Mouse (Mus musculus): ENCODE measurements around the gene Acot12.
"Not testable (repeated sequence)": the region's sequence is repeated elsewhere in the genome, so short reads cannot be mapped to it uniquely, and the experiment has no call there.

The Acot12 gene

DNA sequence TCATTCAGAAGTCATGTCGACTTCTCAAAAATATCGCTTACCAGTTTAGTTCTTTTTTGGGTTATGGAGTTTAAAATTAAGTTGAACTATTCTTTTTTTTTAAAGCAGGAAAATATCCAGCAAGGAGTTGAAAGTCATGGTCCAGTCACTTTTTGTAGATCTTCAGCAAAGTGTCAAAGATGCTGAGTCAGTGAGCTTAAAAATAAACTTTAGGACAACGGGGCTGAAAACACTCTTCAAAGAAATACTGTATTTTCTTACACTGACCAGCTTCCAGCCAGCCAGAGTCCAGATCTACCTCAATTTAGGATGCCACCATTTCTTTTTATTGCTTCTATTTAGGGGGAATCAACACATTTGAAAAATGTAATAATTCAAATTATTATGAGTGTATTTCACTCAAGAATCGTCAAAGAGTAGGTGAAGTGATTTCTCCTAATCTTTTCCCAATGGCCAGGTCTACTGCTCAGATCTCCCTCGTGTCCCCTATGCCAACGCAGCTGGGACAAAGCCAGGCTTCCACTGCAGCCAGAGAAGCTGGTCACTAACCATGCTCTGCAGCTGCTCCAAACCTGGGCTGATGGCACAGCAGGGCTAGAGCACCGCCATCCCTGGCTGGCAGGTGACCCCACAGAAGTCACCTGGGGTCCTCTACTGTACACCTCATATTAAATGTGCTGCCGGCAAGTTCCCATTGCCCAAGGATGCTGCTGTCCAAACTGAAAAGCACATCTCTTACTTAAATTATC is 19.2 kb downstream of the Acot12 start:
- no peak for DNase-seq (ENCODE audit: low read depth)

DNA sequence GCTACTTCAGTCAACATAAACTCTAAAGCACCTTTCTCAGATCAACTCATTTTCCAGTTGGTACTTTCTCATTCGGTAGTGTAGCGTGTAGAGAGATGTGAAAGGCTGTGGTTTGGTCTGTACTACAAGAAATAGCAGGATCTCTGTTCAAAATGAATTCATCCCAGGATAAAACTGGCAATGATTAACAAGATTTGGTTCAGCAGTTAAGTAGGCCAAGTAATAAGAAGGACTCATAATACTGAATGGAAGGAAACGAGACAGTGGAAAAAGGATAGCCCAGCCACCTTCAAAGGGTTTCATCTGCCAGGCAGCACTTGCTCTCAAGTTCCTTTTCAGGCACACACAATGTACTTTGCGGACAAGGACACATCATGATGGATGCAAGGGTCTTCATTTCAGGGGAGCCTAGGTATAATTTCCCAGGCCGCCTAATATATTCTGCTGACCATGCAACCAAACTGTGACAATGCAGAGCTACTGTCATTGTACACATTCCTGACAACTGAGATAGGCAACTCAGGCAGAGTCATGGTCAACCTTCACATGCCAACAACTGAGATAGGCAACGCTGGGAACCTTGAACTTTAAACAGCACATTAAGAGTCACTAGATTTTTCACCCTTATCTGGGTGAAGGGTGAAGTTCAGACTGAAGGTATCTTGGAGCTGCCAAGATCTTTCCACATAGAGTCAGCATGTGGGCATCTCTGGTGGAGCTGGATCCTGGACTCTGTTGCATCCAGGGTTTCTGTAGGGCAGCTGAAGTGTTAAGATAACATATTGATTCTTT is 20.5 kb downstream of the Acot12 start:
- DNase-seq (ENCODE audit: low read depth), result no peak

DNA sequence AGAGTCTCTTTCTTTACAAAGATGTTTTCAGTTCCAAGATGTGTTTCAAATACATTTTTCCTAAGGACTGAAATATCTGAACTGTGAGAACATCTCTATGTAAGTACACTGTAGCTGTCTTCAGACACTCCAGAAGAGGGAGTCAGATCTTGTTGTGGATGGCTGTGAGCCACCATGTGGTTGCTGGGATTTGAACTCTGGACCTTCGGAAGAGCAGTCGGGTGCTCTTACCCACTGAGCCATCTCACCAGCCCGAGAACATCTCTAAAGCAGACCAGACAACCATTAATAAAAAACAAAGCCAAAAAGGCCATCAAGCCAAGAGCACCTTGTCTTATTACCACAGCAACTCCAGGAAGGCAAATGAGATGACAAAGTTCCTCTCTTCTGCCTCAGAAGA is 22.3 kb downstream of the Acot12 start:
- not testable (repeated sequence) for DNase-seq (ENCODE audit: low read depth)

DNA sequence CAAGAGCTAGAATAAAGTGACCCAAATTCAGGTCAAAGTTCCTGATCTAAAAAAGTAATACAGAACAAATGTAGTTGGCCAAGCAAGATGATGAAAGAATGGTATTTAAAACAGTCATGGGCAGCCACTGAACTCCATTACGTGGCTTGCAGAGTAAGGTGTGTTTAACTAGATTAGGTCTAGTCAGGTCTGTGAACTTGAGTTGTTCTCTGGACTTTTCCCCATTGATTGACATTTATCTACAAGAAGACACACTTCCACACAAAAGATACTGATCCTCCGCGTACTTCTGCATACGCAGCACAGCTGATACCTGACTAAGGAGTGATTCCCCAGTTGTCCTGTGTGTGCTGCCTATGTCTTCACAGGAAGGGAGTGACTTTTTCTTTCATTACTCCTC is 24.3 kb downstream of the Acot12 start:
- no peak for DNase-seq (ENCODE audit: low read depth)

DNA sequence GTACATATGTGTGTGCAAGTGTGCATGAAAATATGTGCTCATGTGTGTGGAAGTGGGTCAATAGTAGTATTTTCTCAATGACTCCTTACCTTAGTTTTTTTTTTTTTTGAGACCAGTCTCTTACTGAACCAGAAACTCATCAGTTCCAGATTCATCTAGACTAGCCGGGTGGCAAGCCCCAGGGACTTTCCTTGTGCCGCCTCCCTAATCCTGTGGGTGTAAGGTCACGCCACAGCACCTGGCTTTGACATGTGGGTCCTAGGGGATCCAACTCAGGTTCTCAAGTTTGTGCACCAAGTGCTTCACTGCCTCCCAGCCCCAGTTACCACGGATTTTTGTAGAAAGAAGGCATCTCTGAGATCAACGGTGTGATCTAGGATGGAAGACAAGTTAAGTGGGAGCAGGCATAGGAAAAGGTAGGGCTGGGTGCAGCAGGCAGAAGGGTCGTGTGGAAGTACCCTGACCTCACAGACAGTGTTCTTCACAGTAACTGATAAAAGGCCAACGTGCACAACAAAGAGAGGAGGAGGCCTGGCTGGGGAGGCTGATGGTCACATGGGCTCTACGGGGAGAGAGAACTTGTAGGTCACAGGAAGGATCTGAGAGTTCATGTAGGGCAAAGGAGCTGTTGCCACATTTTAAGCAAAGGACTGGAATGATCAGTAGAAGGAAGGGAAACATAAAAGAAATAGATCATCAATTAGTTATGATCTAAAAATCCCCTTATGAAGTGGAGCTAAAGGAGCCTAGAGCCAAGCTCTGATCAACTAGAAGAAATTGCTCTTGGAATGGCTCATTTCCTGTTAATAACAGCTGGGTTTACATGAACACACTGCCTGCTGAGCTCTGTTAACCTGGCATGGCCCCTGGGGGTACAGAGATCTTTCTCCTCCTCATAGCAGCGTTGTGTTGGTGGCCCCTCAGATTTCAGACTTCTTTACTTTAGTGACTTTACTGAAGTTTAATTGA is 27.7 kb downstream of the Acot12 start:
- no peak for DNase-seq (ENCODE audit: low read depth)

DNA sequence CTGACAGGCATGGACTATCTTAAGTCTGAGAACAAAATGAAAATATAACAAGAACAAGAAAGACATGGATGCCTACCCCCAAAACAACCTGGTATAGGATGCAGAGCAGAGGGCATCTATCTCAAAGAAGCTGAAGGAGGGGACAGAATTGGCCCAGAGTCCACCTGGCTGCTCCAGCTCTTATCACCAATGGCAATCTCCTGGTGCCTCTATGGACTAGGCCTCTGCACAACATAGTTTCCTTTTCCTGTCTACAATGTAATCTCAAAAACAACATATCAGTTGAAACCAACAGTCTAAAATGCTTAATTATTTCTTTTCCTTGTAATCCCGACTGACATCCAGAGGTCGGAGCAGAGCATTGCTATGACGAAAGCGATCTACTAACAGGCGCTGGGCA is 36.8 kb downstream of the Acot12 start:
- no peak for DNase-seq (ENCODE audit: low read depth)

DNA sequence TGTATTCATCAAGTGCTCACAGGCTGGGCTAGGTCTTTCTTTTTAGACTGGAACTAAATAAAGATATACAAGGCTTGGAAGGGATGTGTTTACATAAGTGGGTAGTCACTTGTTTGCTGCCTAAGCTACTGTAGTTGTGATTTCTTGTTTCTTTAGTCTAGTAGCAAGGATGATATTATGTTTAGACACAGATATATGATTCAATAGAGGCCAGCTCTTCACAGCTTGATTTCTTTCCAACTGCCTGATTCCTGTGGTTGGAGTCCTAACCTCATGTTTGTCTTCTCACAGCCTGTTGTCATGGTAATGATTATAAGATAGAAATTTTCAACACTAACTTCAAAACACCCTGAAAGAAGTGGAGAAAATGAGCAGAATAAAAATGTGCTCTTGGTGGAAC is 38.6 kb downstream of the Acot12 start:
- peak; percentile 15 for DNase-seq (ENCODE audit: low read depth)

DNA sequence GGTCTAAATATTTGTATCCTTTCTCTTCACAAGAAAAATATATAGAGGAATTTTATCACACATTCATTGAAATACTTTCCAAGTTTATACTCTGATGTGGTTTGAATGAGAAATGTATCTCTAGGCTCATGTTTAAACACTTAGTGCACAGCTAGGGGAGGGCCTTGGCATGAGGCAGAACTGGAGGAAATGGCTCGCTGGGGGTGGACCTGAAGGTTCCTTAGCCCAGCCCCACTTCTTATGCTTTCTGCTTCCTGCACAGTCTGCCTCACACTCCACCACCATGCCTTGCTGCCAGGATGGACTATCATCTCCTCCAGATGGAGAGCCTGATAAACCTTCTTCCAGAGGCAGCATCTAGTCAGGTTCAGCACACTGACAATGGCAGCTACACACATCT is 50.7 kb downstream of the Acot12 start:
- peak; percentile 24 for DNase-seq (ENCODE audit: low read depth)

DNA sequence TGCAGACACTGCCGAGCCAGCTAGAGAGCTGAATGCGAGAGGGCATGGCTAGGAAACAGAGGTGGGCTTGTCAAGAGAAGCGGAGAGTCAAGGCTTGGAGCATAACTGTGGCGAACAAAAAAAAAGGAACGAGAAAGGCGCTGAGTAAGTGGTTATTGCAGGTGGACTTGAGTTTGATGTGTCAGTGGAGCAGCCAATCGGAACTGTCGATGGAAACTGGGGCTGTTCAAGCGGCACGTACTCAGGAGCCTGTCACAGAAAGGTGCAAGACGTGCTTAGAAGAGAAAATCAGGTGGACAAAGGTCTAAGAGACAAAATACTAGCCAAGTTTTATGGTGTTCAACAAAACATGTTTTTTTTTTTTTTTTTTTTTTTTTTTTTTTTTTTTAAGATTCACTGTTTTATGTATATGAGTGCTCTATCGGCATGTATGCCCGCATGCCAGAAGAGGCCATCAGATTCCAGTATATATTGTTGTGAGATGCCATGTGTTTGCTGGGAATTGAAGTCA is 53.7 kb downstream of the Acot12 start:
- no peak for DNase-seq (ENCODE audit: low read depth)

DNA sequence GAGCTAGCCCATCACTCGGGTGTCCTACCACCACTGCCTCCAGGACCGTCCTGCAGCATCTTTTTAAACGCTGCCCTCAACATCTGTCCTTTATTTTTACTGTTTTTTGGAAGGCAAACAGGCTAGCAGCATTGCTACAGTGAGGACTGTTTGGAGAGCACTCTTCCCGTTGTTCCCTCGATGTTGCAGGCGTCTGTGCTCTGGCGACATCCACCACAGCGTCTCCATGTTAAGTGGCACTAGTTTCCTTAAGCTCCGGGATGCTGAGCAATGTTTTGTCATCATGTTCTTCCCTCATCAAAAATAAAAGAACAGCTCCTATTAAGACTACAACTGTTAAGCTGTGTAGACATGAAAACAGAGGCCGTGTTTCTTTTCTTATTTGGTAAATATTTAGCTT is 54.3 kb downstream of the Acot12 start:
- DNase-seq (ENCODE audit: low read depth), result no peak

DNA sequence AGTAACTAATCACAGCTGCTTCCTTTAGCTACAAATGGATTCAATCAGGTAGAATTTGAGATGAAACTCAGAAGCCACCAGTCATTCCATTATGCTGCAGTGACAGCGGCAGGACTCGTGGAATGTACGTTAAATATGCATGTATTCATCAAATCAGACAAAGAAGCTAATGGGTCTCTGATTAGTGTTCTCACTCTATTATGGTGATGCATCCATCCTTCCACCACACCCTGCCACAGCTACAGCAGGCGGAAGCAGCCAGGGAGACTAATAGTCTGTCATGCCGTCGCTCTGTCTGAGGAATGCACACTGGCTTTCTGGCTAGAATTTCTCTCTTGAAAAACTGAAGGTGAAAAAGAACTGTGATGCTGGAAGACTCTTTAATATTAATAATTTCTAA is 54.7 kb downstream of the Acot12 start:
- DNase-seq (ENCODE audit: low read depth), result no peak

DNA sequence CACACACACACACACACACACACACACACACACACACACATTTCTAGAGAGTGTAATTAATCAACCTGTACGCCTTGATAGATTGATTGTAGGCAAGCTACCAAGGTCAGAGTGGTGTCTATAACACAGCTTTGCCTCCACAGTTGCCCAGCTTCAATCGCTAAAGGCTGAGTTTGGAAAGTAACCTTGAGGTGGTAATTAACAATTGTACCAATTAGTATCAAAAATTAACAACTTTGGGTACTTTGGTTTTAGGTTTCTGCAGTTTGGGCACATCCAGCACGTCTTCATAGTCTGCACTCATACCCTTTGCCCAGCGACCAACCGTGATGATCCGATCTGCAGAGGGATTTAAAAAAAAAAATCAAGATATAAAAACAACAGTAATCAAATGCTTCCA is 55.6 kb downstream of the Acot12 start:
- DNase-seq (ENCODE audit: low read depth), result no peak

DNA sequence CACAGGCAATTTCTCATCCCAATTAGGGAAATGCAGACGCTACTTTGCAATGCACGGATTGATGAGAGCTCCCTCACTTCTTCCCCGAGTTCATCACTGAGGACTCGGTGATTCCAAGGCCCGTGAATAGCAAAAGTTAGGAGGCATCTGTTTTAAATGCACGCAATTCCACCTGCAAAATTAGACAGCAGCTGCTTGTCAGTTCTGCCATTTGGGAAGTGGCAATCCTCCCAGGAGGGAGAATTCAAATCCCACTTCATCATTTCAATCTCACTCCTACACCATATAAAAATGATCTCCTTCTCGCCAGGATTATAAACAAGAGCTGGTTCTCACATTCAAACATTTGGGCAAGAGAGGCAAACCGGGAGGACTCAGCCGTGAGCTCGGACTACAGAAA is 56.1 kb downstream of the Acot12 start:
- DNase-seq (ENCODE audit: low read depth), result no peak

DNA sequence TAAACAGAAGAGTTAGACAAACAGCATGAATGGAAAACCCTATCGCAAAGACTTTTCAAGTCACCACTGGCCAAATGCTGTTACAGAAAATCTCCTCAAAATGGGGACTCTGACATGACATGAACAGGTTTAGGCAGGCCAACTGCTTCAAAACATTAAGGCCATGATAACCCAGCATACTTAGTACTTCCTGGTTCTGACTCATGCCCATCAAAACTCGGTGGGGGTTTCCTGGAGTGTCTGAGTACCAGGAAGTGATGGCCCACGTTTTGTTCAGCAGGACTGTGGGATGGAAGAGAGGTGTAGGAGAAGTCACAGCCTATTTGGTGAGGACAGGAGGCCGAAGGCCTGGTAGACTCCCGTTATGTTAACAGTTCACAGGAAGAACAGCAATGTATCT is 60.4 kb downstream of the Acot12 start:
- peak; percentile 63 for DNase-seq (ENCODE audit: low read depth)

DNA sequence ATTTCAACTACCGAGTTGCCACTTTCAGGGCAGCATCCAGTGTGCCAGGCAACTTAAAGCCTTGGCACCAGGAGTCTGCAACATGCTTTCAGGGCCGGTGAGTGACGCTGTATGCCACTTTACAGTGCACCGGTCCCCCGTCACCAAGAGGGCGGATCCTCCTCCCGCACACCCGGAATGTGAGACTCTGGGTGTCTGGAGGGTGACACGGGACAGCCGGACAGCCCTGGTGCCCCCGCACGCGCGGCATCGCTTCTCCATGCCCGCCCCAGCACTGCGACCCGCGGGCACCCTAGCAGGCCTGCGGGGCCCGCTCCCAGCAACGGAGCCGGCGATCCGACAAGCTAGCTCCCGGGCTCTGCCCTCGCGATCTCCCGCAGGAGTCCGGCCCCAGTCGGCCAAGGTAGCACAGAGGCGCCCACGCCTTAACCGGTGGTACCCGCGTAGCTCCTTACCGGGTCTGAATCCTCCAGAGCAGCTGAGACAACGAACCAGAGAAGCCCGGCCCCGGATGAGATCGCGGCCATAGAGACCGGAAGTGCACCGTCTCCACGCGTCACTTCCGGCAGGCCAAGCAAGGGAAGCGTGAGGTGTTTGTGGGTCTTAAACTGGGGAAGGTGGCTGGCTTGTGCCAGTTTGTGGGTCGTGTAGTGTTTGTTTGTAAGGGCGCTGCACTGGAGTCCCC is 66.0 kb downstream of the Acot12 start, which contains the start of gene Zcchc9:
Zcchc9 (minus strand) TSS at position 551 of the 685 bp plus-strand sequence.
- DNase-seq (ENCODE audit: low read depth), result peak; percentile 95

DNA sequence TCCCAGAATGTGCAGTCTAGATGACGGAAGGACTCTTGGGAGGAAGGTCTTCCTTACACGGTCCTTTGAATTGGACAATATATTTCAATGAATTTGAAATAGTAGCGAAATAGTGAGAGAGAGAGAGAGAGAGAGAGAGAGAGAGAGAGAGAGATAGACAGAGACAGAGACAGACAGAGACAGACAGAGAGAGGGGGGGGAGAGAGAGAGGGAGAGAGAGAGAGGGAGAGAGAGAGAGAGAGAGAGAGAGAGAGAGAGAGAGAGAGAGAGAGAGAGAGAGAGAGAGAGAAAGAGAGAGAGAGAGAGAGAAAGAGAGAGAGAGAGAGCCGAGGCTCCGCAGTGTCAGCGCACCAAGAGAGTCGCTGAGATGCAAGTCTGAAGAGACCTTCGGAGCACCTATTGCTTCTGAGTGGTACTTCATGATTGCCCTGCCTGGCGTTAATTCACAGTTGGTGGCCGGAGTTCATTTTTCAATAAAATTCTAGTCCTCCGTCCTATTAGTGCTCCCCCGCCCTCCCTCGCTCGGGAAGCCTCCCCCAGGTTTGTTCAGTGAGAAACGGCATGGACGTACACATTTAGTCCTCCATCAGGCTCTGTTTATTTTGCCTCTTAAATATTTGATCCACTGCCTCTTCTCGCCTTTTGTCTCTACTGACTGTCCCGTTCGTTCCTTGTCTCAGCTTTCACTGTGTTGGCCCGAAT is 66.7 kb downstream of the Acot12 start:
- peak; percentile 67 for DNase-seq (ENCODE audit: low read depth)

DNA sequence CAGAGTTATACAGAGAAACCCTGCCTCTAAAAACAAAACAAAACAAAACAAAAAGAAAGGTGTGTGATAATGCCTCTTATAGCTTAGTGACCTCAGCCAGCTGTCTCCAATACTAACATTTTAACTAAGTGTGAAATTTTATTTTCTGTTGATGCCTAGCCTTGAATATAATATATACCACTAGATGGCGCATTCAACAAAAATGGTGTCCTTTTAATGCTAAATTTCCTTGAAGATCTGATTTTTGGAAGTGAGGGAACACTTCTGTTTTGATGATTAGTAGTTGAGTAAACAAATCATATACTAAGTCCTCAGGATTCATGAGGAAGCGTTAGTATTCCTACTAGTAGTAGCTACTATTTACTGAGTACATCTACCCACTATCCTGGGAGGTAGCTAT is 68.2 kb downstream of the Acot12 start:
- DNase-seq (ENCODE audit: low read depth), result peak; percentile 68

DNA sequence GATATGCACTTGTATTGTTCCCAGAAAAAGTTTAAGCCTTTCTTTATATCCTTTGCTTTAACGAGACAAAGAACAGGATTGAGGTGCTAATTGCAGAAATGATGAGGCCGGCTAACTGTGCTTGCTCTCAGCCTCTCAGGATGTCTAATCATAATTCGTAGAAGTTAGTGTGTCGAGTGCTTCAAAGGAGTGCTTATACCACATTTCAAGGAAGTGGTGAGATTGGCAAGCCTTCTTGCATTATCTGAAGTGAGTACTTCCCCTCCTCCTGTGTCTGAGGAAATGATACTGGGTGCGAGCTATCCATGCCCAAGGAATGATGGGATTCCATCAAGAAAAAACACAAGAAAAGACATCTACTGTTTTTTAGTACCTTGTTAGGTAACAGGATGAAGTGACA is 73.4 kb downstream of the Acot12 start:
- DNase-seq (ENCODE audit: low read depth), result no peak

DNA sequence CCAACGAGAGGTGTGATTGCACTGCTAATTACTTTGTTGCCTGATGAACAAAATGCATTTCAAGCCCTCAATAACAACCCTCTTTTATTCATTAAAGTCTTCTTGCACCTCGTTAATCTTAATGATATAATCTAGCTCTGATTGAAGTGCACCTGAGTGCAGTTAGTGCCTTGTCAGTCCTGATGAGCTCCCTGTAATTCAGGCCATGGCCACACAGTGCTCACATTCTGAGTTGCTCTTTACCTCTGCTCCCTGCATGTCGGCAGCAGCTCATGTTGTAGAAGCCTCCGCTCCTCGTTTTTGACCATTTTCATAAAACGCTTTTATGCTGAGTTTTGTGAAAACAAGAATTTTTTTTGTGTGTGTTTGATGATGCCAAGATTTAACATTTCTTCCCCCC is 82.4 kb downstream of the Acot12 start:
- DNase-seq (ENCODE audit: low read depth), result no peak

DNA sequence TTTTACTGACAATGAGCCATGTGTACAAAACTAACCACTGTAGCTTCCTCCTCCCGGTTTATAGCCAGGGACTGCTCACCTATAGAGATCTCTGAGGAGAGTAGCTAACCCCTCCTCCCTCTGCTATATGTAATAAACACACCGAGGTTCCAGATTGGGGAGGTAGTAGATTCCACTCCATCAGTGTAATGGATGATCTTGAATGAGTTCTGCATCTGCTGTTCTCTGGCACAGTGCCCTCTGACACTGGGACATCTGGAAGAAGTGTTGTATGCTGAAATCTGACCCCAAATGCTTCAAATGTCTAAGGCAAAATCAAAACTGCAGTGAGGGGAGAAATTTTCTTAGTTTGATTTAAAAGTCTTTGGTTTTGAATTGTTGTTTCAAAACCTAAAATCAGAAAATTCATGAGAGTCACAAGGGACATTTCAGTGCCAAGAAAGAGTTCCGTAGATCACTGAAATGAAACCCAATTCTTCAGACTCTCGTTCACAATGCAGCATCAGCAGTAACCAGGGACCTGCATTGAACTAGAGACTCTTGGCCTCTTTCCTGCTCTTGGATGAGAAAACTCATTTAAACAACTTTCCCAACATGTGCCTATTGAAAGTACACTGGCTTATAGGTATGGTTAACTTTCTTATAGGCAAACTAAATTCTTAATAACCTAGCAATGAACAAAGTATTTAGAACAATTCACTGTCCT is 83.7 kb downstream of the Acot12 start:
- no peak for DNase-seq (ENCODE audit: low read depth)
